Mouse (Mus musculus): Measurements from ENCODE around the gene Tbc1d13. TPM values are rescaled to one million over a fixed set of nuclear protein-coding genes. Genes with fewer than 3 reads are reported as not detected.
"Not testable (repeated sequence)": the region's sequence is repeated elsewhere in the genome, so short reads cannot be mapped to it uniquely, and the experiment has no call there.

Tbc1d13 gene
- total RNA-seq, 2 experiments from 2014 or later = 21.2 to 50.0 TPM

DNA sequence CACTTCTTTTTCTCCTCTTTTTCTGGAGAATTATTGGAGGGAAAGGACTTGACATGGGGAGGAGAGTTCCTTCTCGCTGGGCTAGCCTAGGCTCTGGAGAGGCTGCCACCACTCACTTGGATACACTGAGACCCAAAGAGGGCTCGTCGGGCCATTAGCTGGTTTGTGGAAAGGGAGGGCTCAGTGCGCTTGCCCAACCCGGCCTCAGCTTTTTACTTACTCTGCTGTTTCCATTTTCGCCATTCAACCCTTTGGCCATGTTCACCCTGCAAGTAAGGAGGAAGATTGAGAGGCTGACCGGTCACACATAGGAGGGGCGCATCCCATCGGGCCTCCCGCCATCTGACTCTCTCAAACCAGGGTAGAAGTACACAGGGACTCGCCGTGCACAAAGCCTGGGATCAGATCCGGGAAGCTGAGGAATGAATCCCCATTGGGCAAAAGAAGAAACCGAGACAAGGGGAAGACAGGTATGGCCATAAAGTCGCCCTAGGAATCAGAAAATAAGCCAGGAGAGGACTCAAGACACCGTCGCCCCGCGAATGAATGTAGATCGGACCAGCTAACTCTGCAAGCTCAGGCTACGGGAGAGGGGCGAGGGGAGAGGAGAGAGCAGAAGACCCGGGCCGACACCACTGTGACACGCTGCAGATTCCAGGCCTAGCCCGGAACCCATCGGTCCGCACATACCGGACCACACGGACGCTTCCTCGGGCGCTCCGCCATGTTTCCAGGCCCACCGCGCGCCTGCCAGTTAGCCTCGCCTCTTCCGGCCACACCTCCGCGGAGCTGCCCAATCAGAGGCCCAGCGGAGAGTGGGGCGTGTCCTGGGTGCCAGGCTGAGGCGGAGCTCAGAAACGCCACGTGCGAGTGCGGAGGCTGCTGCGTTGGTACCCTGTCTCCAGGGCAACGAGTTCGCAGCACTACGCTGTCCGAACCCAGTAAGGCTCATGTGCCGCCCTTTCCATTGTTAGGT lies 44.4 kb downstream of the Tbc1d13 start, which contains the start of gene Spout1:
Spout1 (minus strand) TSS at position 760 of the 976 bp plus-strand sequence.
- ATAC-seq (ENCODE audit: poor library complexity, severe bottlenecking) = peak; percentile 100

DNA sequence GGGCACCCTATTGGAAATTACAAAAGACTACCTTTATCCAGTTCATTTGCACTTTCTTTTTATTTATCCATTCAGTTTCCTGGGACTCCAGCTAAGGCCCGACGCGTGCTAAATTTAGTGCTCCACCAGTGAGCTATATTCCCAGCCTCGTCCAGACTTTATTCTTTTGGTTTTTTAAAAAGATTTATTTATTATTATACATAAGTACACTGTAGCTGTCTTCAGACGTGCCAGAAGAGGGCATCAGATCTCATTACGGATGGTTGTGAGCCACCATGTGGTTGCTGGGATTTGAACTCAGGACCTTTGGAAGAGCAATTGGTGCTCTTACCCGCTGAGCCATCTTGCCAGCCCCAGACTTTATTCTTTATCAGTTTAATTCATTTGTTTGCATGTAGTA lies 45.2 kb downstream of the Tbc1d13 start:
- ATAC-seq (ENCODE audit: poor library complexity, severe bottlenecking) = not testable (repeated sequence)

DNA sequence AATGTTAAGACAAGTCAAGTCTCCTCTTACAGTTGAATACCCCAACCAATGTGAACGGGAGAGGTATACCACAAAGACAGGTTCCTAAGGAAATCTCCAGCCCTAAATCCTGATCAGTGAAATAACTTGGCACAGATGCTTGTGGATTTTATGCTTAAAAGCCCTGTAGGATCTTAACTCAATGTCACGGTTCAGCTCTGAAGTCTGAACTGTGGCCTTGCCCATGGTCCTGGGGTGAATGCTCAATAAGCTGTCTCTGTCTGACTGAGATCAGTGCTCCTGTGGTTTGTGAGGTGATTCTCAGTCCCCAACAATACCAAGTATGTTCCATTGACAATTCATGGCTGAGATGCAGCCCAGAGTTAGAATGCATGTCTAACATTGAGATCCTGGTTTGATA lies 48.9 kb downstream of the Tbc1d13 start:
- no peak for ATAC-seq (ENCODE audit: poor library complexity, severe bottlenecking)

DNA sequence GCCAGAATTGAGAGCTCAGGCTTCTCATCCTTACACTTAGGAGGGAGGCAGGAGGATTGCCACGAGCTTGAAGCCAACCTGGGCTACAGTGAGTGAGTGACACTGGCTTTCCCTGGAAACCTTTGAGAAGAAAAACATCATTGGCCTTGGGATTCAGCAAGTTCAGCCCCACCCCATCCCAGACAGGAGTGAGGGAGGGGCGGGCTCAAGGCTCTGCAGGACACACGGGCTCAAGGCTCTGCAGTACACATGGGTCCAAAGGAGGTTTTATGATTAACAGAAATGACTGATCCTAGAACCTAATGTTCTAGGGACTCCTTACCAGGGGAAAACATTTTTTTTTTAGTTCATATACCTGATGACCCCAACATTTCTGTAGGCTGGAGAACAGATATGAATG lies 50.2 kb downstream of the Tbc1d13 start:
- ATAC-seq (ENCODE audit: poor library complexity, severe bottlenecking) = no peak

DNA sequence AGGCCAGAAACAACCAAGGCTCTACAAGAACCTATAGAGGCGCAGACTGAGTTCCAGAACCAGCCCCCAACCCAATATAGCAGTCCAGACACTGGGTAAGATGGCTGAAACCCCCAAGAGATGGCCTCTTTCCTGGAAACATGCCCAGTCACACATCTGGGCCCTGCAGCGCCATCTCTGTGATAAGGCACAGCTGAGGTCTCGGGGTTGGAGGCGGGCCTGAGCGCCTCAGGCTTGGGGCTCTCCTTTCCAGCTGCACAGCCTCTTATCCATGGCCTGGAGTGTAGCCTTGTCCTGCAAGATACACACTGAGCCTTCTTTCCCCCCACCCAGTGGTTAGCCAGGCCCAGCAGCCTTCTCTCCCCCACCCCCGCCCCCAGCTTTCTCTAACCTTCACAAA lies 51.7 kb downstream of the Tbc1d13 start:
- ATAC-seq (ENCODE audit: poor library complexity, severe bottlenecking) = no peak

DNA sequence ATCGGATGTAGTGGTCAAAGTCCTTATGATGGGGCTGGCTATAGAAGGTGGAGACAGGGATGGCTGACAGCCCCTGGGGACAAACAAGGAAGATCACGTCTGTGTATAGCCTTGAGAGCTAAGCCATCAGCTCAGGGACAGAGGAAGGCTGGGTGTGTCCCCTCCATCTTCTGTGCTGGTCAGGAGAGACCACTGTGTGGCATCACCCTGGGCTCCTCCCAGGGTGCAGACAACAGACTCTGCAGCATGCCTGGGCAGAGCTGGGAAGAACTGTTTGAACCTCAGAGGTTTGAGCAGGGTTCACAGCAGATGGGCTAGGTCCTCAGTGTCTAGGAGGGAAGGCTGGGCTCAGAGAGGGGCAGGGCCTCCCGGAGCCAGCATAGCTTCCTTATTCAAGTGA lies 52.1 kb downstream of the Tbc1d13 start:
- no peak for ATAC-seq (ENCODE audit: poor library complexity, severe bottlenecking)

DNA sequence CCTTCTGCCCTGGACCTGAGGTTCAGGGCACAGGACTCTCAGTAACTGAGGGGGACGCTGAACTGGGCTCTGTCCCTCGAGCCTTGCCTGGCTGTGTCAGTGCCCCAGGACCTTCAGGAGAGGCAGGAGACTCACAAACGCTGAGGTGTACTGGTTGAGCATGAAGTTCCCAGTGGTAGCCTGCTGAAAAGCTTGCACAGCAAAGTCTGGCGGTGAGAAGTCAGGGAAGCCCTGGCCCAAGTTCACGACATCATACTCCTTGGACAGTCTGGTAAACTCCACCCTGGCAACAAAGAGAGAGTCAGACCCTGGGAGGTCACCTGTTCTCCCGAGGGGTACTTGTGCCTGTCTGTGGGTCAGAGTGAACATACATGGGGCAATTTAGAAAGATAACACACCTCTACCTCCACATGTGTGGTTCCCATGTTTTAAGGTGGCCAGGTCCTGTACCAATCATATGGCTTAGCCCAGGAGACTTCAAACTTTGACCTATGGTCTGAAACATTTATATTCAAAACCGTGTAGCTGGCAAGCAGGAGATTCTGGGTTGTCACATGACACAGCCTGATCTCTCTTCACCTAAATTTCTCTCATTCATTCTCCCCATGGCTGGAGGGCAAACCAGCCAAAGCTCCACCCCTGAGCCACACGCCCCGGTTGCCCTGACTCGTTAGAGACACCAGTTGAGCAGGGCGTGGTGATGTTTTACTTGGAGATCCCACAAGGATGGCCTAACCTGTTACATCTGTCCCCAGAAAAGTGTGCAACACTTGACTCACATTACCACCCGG lies 58.4 kb downstream of the Tbc1d13 start:
- no peak for ATAC-seq (ENCODE audit: poor library complexity, severe bottlenecking)

DNA sequence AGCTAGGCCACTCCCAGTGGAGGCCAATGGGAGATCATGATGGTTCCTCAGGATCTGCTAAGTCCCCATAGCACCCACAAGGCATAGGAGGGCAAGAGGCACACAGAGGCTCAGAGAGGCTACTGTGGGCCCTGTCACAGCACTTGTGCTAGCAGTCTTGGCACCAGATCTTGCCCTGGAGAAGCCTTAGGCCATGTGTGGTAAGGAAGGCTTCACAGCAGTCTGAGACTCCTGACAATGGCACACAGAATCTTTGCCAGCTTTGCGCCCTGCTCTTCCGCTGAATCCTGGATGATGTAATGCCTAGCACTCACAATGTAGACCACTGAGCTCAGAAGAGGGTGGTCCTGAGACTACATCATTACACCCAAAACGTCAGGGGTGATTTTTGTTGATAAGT lies 61.1 kb downstream of the Tbc1d13 start:
- ATAC-seq (ENCODE audit: poor library complexity, severe bottlenecking) = no peak

DNA sequence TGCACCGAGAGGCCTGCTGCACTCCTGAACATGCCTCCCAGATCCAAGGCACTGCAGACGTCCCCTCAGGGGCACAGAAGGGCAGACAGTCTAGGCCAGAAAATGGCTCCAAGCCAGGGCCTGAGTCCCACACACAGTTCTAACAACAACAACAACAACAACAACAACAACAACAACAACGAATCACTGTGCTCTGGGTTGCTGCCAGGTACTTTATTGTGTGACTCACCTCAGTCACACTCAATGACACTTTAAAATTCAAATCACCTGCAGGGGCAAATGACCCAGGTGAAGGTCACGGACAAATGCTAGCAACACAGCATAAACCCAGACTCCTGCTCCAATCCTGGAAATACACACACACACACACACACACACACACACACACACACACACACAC lies 64.5 kb downstream of the Tbc1d13 start:
- ATAC-seq (ENCODE audit: poor library complexity, severe bottlenecking) = no peak

DNA sequence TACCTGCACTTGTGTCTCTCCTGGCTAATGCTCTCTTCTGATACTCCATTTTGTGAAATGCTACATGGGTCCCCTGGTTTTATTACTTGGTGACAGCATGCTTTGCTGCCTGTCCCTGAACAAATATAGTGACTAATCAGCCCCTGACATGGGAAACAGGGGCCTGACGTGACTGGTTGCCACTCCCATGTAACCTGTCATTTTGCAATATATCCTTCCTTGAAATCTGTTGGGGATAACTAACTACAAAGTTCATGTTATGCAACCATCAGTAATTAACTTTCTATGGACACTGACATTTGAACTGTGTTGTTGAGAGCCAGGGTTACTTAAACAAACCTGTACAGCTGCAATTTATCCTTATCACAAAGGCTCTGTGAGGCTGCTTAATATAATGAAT lies 66.4 kb downstream of the Tbc1d13 start:
- ATAC-seq (ENCODE audit: poor library complexity, severe bottlenecking) = no peak

DNA sequence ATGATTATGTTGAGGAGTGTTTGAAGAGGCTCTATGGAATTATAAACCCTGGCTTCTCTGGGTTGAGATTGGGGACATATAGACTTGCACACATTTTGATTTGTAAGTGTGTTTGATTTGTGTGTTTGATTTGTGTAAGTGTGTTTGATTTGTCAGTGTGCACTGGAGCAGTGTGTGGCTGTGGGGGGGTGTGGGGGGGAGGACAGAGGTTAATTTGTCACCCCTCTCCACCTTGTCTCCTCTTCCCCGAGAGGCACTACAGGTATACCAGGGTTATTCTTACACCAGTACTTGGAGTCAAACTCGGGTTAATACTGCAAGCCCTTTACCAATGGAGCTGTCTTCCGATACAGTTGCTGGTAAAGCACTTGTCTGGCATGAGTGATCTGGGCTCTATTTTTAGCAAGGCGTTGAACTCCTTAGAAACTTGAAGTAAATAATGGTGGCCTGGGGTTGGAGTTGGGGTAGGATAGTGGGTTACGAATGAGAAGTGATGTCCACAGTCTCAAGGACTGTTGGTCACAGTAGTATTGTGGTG lies 66.9 kb downstream of the Tbc1d13 start:
- no peak for ATAC-seq (ENCODE audit: poor library complexity, severe bottlenecking)

Other genes with a start within 250 kb of the Tbc1d13 start
- 28.2 and 29.9 TPM in 2 replicates for gene Odf2, start 244.5 kb upstream of the Tbc1d13 start, total RNA-seq (2015)
- gene Odf2, start 244.5 kb upstream of the Tbc1d13 start, total RNA-seq (2017) = 85.0 and 88.4 TPM in 2 replicates
- gene Gle1, start 198.3 kb upstream of the Tbc1d13 start, total RNA-seq (2015) = 17.5 and 18.4 TPM in 2 replicates
- gene Gle1, start 198.3 kb upstream of the Tbc1d13 start, total RNA-seq (2017) = 44.2 and 54.7 TPM in 2 replicates
- 59.3 and 72.4 TPM in 2 replicates for gene Sptan1, start 168.2 kb upstream of the Tbc1d13 start, total RNA-seq (2015)
- gene Sptan1, start 168.2 kb upstream of the Tbc1d13 start, total RNA-seq (2017) = 131 and 136 TPM in 2 replicates
- gene Wdr34, start 84.9 kb upstream of the Tbc1d13 start, total RNA-seq (2015) = 0.91 and 1.2 TPM in 2 replicates
- 1.8 and 5.7 TPM in 2 replicates for gene Wdr34, start 84.9 kb upstream of the Tbc1d13 start, total RNA-seq (2017)
- 160 and 167 TPM in 2 replicates for gene Set, start 76.4 kb upstream of the Tbc1d13 start, total RNA-seq (2015)
- gene Set, start 76.4 kb upstream of the Tbc1d13 start, total RNA-seq (2017) = 634 and 647 TPM in 2 replicates
- gene Pkn3, start 56.1 kb upstream of the Tbc1d13 start, total RNA-seq (2015) = 3.0 and 4.8 TPM in 2 replicates
- gene Pkn3, start 56.1 kb upstream of the Tbc1d13 start, total RNA-seq (2017) = 7.0 and 9.1 TPM in 2 replicates
- gene Zdhhc12, start 40.1 kb upstream of the Tbc1d13 start, total RNA-seq (2015) = 20.3 and 24.6 TPM in 2 replicates
- gene Zdhhc12, start 40.1 kb upstream of the Tbc1d13 start, total RNA-seq (2017) = 8.2 and 10.7 TPM in 2 replicates
- gene Zer1, start 9.2 kb upstream of the Tbc1d13 start, total RNA-seq (2015) = 10.1 and 11.7 TPM in 2 replicates
- 8.7 and 10.7 TPM in 2 replicates for gene Zer1, start 9.2 kb upstream of the Tbc1d13 start, total RNA-seq (2017)
- 2.3 and 4.1 TPM in 2 replicates for gene Endog, start 37.7 kb downstream of the Tbc1d13 start, total RNA-seq (2015)
- gene Endog, start 37.7 kb downstream of the Tbc1d13 start, total RNA-seq (2017) = 2.9 and 4.0 TPM in 2 replicates
- gene Spout1, start 44.7 kb downstream of the Tbc1d13 start, total RNA-seq (2015) = 5.4 and 5.5 TPM in 2 replicates
- gene Spout1, start 44.7 kb downstream of the Tbc1d13 start, total RNA-seq (2017) = 8.5 and 11.7 TPM in 2 replicates
- 1.5 and 2.3 TPM in 2 replicates for gene Kyat1, start 72.1 kb downstream of the Tbc1d13 start, total RNA-seq (2015)
- gene Kyat1, start 72.1 kb downstream of the Tbc1d13 start, total RNA-seq (2017) = 3.3 and 5.0 TPM in 2 replicates
- 17.9 and 18.4 TPM in 2 replicates for gene Lrrc8a, start 104.0 kb downstream of the Tbc1d13 start, total RNA-seq (2015)
- gene Lrrc8a, start 104.0 kb downstream of the Tbc1d13 start, total RNA-seq (2017) = 10.5 and 13.0 TPM in 2 replicates
- 0.04 TPM in 1 of 2 replicates, not detected in the other for gene Gm28035, start 106.8 kb downstream of the Tbc1d13 start, total RNA-seq (2015)
- gene Gm28035, start 106.8 kb downstream of the Tbc1d13 start, total RNA-seq (2017) = not detected in 2 replicates
- gene Phyhd1, start 132.5 kb downstream of the Tbc1d13 start, total RNA-seq (2015) = 3.3 and 3.8 TPM in 2 replicates
- 1.3 and 1.8 TPM in 2 replicates for gene Phyhd1, start 132.5 kb downstream of the Tbc1d13 start, total RNA-seq (2017)
- gene Gm28038, start 147.3 kb downstream of the Tbc1d13 start, total RNA-seq (2015) = 4.0 TPM in 1 of 2 replicates, not detected in the other
- gene Gm28038, start 147.3 kb downstream of the Tbc1d13 start, total RNA-seq (2017) = not detected in 2 replicates
- gene Dolk, start 152.6 kb downstream of the Tbc1d13 start, total RNA-seq (2015) = 5.5 and 6.6 TPM in 2 replicates
- gene Dolk, start 152.6 kb downstream of the Tbc1d13 start, total RNA-seq (2017) = 10.1 and 13.0 TPM in 2 replicates
- gene Nup188, start 152.7 kb downstream of the Tbc1d13 start, total RNA-seq (2015) = 16.4 and 18.7 TPM in 2 replicates
- gene Nup188, start 152.7 kb downstream of the Tbc1d13 start, total RNA-seq (2017) = 11.1 and 13.2 TPM in 2 replicates
- gene Sh3glb2, start 225.6 kb downstream of the Tbc1d13 start, total RNA-seq (2015) = 14.9 and 16.5 TPM in 2 replicates
- 20.4 and 24.3 TPM in 2 replicates for gene Sh3glb2, start 225.6 kb downstream of the Tbc1d13 start, total RNA-seq (2017)
- 2.0 and 2.1 TPM in 2 replicates for gene Miga2, start 230.5 kb downstream of the Tbc1d13 start, total RNA-seq (2015)
- 2.7 and 5.2 TPM in 2 replicates for gene Miga2, start 230.5 kb downstream of the Tbc1d13 start, total RNA-seq (2017)

All from megakaryocyte, adult 5-6 weeks (primary cell).